Mouse (Mus musculus) brain, embryonic 14.5 days (tissue): ENCODE measurements around the gene Ccng2.

Source experiments
- CTCF ChIP-seq: fragments of 200-500 bp; IDR thresholded peaks from 2 replicates; pipeline ENCODE4 v1.5.1; 2012; ENCODE audit warnings: inconsistent platforms, mild to moderate bottlenecking, moderate library complexity, borderline replicate concordance; ENCODE audit not compliant: insufficient read depth, insufficient read length; ENCODE audit errors: extremely low read depth
- POLR2A ChIP-seq: fragments of 200-500 bp; IDR thresholded peaks from 2 replicates; pipeline ENCODE4 v1.6.1; 2012; ENCODE audit warnings: mild to moderate bottlenecking, inconsistent platforms, borderline replicate concordance; ENCODE audit not compliant: poor library complexity, insufficient read depth, insufficient read length, severe bottlenecking; ENCODE audit errors: extremely low read depth

DNA sequence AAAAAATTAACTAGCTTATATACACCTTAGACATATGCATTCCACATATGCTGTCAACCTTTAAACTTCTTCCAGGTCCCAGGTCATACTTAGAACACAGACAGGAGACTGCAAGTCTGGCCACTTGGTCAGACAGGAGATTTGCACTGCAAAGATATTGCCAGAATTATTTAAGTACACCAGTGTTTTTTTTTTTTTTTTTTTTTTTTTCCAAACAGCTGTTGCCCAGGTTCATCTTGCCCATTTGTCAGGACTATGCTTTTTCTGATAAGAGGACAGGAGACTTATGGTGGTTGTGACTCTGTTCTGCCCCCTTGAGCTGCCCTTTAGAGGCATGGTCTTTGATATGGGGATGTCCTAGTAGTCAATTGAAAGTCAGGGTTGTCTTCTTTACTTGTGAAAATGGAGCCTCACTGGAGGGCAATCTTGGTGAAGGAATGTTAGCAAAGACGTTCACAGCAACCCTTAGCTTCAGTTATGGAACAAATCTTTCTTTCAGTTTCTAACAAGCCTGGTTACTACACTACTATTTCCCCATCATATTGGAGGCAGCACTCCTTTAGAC lies 2.8 kb upstream of the Ccng2 start:
- TF ChIP-seq CTCF (no peak), POLR2A (no peak)
